Mouse (Mus musculus) spleen, adult 2 months (tissue): Measurements from ENCODE around the gene Cd3eap.

ENCODE experiments used
- CTCF ChIP-seq: fragments of 200-500 bp; IDR thresholded peaks from 2 replicates; pipeline ENCODE4 v1.5.1; 2011; ENCODE audit warnings: mild to moderate bottlenecking, inconsistent platforms; ENCODE audit not compliant: insufficient read depth, insufficient read length, insufficient replicate concordance; ENCODE audit errors: extremely low read depth
- POLR2A ChIP-seq: fragments of 200-500 bp; IDR thresholded peaks from 2 replicates; pipeline ENCODE4 v1.6.1; 2011; ENCODE audit warnings: low read depth, low read length, inconsistent platforms

DNA sequence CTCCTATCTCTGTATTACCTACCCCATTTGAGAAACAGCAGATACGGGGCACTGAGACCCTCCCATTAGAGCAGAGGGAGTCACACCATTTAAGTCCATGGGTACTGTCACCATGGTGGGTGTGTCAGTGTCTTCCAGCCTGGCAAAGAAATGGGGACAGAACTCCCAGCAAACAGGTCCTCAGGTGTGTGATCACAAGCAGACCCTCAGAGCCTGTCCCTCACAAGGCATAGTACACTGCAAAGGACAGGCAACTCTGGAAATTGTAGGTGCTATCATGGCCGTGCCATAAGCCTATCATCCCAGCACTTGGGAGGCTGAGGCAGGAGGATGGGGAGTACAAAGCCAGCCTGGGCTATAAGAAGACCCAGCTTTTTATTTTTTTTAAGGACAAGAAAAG lies 41.1 kb downstream of the Cd3eap start:
- TF ChIP-seq CTCF (no peak), POLR2A (no peak)
